Mouse (Mus musculus) fat pad, adult 2 months (tissue): ENCODE measurements around the gene Pram1.
"Not testable (repeated sequence)": the region's sequence is repeated elsewhere in the genome, so short reads cannot be mapped to it uniquely, and the experiment has no call there.

Source experiments
- DNase-seq: peaks from one replicate; pipeline ENCODE4 v3.0.0-alpha.2; 2011; ENCODE audit warnings: low read depth, low spot score; ENCODE audit errors: extremely low read depth

Pram1 gene

DNA sequence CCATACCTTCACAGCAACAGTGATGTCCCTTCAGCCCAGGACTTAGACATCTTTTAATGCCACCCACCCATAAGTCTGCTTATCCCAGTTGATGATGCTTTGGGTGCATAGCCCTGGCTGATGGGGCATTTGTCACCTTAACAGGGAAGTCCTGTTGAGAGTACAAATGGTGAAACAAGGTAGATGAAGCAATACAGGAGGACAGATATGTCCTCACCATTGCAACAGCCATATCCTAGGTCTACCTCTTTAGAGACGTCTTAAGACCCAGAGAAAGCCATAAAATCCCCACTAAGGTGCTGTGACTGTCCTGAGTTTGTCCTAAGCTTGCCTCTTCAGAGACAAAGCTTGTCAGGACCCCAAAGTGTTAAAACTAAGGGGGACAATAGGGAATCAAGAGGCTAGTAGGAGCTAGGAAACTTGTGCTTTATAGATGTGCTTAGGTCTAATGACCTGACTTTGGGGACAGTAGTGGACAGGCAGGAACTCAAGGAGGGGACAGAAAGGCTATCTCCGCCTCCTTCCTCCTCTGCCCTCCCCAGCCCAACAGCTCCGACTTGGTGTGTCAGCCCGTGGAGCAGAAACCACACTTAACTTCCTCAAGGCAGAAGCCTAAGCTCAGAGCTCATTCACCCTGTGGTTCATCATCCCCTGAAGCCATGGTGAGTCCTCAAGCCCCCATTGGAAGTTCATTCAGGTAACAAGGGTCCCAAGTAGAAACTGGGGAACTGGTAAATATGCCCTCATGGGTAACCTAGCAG, at the start of gene Pram1:
TSS of gene Pram1 (plus strand) at position 541 of the 761 bp plus-strand sequence.
- no peak for DNase-seq

DNA sequence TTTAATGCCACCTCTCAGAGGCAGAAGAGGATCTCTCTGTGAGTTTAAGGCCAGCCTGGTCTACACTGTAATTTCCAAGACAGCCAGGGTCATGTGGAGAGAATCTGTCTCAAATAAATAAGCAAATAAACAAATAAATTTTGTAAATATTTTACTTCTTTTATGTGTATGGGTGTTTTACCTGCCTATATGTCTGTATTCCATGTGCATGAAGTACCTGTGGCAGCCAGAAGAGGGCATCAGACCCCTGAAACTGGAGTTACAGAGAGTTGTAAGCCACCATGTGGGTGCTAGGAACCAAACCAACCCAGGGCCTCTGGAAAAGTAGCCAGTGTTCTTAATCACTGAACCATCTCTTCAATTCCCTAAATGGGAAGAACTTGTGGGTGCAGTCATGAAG, 40.6 kb upstream of the Pram1 start:
- DNase-seq: no peak

DNA sequence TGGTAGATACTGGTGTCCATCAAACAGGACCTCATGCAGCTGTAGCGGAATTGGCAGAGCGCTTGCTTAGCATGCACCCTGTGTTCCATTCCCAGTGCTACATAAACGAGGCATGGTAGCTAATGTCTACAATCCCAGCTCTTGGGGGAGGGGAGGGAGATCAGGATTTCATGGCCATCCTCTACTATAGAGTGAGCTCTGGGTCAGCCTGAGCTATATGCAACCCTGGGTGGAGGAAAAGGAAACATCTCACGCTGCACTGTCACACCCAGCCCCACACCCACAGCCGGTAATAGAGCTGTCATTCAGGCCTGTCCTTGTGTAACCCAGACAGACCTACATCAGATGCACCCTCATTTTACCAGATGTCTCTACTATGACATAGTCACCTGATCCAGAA, 39.4 kb upstream of the Pram1 start:
- DNase-seq: no peak

DNA sequence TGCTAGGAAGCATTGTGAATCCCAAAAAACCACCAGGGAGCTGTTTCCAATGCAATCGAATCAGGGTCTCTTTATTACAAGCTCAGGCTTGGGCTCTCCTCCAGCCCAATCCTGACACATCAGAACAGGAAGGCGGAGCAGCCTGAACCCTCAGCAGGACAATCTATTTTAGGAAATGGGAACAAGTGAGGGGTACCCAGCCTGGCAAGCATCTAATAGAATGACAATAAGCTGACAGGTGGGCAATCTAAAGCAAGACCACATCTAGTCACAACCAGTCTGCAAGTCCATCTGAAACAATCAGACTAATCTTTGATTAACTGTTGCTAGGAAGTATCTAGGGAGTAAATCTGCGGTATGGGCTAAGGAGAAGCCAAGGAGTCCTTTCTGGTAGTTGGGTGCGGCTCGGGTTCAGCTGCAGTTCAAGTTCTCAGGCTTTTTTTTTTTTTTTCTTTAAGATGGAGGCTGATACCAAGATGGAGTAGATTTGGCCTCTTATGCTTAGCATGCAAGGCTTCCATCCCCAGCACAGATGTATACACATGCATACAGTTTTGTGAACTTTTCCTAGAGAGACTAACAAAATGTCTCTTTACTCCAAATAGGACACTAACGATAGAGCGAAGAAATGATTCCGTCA, 37.9 kb upstream of the Pram1 start:
- DNase-seq: no peak

DNA sequence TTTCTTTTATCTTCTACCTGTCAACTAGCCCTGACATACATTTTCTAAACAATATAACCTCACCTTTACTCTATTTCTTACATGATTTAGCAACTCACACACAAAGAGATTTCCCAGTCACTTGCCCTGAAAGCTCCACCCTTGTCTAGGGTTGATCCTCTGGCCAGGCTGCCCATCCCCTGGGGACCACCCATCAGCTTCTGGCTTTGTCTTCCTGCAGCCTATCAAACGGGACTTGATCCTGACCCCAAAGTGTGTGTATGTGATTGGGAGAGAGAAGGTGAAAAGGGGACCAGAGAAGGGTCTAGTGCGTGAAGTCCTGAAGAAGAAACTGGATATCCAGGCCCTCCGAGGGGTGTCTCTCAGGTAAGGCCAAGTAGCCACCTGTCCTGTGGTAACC, 37.0 kb upstream of the Pram1 start:
- DNase-seq: no peak

DNA sequence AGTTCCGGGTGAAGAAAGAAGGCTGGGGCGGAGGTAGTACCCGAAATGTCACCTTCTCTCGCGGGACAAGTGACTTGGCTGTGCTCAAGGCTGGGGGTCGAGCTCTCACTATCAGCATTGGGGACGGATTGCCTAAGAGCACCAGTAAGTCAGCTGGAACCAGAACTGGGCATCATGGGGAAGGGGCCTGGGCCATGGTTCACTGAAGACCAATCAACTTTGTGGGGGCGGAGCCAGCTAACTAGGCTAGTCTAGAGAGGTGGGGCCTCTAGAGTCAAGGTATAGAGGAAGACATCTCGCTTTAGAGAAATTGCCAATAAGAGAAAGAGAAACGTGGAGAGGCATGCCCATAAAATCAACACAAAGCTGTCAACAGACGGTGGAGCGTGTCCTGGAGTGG, 35.9 kb upstream of the Pram1 start:
- DNase-seq: no peak

DNA sequence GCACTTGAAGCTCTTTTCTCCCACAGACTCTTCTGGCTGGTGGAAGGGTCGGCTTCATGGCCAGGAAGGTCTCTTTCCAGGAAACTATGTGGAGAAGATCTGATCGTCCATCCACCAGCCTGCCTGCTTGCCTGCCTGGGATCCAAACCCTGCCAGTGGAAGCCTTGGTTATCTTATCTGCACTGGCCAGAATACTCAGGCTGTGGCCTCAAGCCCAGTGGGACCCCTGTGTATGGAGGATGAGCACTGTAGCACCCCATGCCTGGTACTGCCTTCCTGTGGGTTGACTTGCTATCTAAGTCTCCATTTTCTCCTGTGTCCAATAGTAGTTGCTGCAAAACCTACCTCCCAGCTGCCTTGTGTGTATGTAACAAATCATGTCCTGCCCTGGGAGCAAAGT, 30.6 kb upstream of the Pram1 start:
- no peak for DNase-seq

DNA sequence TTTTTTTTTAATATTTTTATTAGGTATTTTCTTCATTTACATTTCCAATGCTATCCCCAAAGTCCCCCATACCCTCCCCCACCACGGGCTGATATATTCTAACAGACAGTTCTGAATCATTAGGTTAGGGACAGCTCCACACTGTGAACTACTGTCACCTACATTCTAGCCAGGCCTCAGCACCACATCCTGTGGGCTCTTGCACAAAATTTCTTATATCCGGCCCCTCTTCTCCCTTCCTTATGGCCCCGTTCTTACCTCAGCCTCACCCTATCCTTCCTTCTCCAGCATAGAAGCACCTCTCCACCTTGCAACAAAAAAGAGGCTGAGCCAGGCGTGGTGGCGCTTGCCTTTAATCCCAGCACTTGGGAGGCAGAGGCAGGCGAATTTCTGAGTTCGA, 27.3 kb upstream of the Pram1 start:
- DNase-seq: no peak

DNA sequence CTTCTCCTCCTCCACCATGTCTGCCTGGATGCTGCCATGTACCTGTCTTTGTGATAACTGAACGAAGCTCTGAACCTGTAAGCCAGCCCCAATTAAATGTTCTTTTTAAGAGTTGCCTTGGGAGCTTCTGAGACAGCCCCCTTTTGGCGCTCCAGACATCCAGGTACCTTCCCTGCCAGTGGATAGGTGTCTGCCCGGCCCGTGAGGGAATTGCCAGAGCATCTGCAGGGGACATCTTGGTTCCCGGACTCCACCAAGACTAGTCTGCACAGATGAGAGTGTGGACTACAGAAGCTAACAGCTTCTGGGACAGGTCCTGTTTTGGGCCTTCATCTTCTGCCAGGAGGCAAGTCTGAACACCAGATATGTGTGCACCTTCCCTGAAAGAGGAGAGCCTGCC, 24.1 kb upstream of the Pram1 start:
- DNase-seq: not testable (repeated sequence)

DNA sequence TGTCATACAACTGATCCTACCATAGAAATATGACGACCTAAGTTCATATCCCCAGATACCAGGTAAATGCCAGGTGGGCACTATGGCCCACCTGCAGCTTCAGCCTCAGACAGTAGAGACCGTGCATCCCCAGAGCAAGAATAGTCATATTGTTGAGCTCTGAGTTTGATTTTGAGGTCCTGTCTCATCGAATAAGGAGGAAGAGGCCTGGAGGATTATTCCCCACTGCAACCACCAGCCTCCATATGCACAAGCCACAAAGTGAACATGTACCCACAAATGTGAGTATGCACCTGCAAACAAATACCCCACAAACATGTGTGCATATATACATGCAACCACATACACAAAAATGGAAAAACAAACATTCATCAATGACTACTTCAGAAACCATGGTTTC, 10.6 kb upstream of the Pram1 start:
- DNase-seq: no peak

DNA sequence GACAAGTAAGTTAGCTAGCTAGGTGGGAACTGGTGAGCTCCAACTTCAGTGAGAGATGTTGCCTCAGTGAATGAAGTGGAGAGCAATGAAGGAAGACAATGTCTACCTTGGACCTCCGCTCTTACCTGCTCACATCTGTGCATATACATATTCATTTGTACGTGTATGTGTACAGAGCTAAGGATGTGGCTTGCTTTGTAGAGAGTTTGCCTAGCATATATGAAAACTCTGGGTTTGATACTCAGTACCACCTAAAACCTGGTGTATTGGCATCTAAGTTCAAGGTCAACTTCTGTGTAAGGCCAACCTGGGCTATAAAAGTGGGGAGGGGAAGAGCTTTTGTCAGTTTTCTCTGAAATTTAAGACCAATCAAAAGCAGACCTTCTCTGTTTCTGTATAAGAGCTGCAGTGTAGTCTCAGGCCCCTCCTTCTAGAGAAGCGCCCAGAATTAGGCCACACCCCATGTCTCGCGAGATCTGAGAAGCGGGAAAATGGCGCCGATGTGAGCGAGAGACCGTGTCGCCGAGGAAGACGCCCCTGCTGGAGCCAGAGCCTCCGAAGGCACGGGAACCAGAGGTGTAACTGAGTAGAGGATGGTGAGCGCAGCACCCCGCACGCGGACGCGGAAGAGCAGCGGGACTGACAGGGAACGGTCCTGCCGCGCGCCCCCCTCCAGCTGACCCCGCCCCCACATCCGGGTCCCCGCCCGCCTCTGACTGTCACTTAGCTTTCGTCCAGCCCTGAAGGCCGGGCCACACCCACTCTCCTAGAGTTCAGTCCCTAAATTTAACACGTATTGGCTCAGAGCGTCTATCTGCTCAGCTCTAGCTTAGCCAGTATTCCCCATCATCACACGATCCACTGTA, 9.0 kb upstream of the Pram1 start, which contains the start of gene Zfp414:
TSS of gene Zfp414 (plus strand) at position 470 of the 866 bp plus-strand sequence.
- no peak for DNase-seq

DNA sequence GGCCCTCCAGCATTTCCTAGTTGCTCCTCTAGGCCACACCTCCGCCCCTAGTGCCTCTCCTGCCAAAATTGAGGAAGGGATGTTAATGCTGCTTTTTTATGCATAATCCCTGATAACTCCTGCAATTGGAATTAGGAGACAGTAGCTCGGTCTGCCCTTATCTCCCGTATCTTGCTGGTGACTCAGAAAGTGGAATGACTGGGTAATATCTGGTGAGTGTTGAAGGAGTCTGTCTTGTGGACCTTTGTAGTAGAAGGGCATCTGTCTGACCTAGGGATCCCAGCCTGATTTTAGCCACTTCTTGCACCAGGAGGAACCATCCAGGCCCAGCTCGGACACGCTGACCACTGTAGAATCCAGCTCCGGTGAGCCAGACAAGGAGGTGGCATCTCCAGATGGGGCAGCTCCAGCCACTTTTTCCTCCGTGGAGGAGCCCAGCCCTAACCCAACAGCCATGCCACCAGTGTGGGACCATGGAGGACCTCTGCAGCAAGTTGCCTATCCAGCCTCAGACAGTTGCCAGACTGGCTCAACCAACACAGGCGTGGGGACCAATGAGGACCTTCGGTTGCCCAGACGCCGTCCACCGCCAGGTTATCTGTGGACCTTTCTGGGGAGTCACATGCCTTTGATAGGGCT, 8.2 kb upstream of the Pram1 start:
- DNase-seq: no peak

DNA sequence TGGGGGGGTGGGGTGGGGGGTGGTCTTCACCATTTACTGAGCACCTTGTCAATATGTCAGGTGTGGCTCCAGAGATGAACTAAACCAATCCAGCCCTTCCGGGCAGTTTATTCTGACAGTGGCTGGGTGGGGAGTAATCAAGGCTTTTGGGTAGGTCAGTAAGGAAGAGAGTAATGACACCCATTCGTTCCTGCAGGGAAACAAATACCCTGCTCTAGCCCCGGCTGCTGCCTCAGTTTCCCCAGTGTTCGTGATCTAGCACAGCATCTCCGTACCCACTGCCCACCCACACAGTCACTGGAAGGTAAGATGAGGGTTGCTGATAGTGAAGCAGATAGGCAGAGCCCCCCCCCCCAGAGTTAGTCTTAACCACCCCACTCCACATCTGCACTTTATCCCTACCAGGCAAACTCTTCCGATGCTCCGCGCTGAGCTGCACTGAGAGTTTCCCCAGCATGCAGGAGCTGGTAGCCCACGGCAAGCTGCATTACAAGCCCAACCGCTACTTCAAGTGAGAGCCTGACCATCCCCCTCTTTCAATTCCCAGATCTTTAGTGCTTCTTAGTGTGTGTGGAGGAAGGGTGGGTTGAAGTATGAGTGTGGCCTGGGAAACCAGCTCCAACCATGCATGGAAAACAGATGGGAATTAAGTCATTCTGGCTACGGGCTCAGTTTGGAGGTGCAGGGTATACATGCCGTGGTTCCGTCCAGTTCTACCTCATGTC, 7.5 kb upstream of the Pram1 start:
- no peak for DNase-seq

DNA sequence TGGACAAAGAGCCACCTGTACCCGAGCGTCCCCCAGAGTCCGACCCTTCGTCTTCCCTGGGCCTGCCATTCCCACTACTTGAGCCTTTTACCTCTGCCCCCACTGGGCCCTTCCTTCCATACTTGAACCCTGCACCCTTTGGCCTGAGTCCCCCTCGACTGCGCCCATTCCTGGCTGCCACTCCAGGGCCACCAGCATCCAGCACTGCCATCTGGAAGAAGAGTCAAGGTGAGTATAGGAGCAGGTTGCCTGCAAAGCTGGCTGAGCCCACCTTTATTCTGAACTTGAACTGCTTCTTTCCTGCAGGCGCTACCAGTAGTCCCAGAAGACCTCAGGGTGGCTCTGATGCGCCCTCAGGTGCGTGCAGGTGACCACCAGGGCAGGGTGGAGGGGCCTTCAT, 6.6 kb upstream of the Pram1 start:
- no peak for DNase-seq

DNA sequence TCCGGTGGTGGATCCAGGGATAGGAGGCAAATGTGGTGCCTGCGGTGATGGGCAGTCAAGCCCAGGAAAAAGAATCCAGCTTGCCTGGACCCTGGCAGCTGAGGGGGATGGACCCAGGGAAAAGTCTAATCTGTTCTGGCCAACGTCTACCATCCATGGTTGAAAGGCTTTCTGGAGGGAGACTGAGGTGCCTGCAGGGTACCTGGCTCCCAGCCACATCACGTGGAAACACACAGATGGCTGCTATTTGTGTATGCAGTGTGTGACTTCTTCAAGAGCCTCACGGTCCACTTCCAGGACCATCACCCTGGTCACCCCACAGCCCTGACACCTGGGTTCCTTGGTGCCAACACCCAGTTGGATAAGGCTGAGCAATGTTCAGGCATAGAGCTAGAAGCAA, 6.1 kb upstream of the Pram1 start:
- DNase-seq: no peak

DNA sequence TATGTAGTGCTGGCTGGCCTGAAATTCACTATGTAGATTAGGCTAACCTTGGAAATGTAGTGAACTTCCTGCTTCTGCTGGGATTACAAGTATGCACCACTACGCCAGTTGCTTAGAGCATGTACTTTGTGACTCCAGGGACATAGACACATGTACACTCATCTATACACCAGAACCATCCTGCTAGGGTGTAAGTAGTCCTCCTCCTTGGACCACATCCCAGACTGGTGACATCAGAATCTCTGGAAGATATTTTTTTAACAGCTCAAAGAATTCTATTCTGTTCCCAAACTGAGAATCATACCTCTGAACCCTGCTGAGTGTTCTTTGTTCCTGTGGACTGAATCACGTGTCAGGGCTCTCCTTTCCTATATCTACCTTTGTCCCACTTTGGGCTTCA, 818 bp upstream of the Pram1 start:
- DNase-seq: no peak

DNA sequence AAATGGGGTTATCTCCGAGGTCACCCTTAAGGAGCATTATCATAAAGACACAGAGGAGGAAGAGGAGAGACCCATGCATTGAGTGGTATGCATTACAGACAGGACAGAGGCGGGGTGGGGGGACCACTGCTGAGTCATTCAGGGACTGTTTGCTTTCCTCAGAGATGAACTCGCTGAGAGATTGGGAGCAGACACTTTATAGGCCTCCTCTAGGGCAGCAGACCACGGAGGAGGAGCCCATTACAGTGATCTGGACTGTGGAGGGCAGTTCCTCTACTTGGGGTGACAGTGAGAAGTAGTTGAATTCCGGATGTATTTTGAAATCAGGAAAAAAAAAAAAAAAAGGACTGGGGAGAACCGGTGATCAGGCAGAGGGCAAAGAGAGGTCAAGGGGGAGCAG, 1.9 kb downstream of the Pram1 start:
- no peak for DNase-seq

DNA sequence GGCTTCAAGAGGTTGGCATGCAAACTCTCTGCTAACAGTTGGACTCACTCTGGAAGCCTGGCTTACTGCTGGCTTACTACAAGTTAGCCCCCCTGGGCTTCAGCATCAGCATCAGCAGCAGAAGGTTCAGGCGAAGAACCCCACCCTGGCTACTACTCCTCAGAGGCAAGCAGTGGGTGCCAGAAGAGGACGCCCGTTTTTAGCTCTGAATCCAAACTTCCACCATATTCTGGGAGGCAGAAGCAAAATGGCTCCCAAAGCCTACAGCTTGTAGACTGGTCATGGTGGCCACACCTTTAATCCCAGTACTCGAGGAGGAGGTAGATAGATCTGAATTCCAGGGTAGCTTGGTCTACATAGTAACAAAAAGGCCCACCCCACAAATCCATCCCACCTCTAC, 6.2 kb downstream of the Pram1 start:
- DNase-seq: no peak

DNA sequence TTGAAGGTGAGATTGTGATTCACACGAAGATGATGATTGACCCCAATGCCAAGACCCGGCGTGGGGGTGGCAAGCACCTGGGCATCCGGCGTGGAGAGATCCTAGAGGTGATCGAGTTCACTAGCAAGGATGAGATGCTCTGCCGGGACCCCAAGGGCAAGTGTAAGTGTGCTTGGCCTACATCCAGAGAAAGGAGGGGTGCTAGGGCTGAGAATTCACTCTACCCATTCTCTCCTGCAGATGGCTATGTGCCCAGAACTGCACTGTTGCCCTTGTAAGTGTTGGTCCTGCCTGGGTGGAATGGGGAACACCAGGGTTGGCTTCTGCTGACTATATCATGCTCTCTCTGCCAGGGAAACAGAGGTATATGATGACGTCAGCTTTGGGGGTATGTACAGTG, 7.2 kb downstream of the Pram1 start:
- DNase-seq: no peak

DNA sequence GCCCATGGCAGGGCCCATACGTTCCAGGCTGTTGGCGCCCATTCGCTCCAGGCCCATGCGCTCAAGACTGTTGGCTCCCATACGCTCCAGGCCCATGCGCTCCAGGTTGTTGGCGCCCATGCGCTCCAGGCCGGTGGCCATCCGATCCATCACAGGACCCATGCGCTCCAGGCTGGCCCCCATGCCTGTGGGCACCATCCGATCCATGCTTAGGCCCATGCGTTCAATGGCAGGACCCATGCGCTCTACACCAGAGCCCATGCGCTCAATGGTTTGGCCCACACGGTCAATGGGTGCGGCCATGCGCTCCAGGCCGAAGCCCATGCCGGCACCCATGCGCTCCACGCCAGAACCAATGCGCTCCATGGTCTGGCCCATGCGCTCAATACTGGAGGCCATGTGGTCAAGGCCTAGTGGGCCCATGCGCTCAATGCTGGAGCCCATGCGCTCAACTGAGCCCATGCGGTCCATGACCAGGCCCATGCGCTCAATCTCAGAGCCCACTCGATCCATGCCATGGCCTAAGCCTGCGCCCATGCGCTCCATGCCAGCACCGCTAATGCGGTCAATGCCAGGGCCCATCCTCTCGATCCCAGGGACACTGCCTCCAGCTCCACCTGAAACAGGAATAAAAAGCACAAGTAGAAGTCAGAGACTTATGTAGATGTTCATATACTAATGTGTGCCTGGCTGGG, 12.1 kb downstream of the Pram1 start:
- DNase-seq: no peak
